Mouse (Mus musculus) myocyte (in vitro differentiated cells): ENCODE results near the gene Tamm41. TPM values are rescaled to one million over a fixed set of nuclear protein-coding genes. Genes with fewer than 3 reads are reported as not detected.

Experiments
- H3K27me3 ChIP-seq: one replicate; pipeline ENCODE4 v1.6.1; 2011; ENCODE audit not compliant: control insufficient read depth, insufficient read depth, insufficient read length
- H3K36me3 ChIP-seq: one replicate; pipeline ENCODE4 v1.6.1; 2011; ENCODE audit not compliant: control insufficient read depth, insufficient read depth
- H3K4me2 ChIP-seq: one replicate; pipeline ENCODE4 v1.6.1; 2011; ENCODE audit warnings: low read depth, control low read depth
- H3K4me3 ChIP-seq: one replicate; pipeline ENCODE4 v1.5.1; 2011; ENCODE audit warnings: mild to moderate bottlenecking, control low read depth, moderate library complexity
- H3K79me2 ChIP-seq: one replicate; pipeline ENCODE4 v1.6.1; 2011; ENCODE audit not compliant: control insufficient read depth, insufficient read depth
- H3ac ChIP-seq: one replicate; pipeline ENCODE4 v1.6.1; 2011; ENCODE audit not compliant: control insufficient read depth, insufficient read length
- CEBPB ChIP-seq: IDR thresholded peaks from 2 replicates; pipeline ENCODE4 v1.6.1; 2011; ENCODE audit warnings: mild to moderate bottlenecking, moderate library complexity; ENCODE audit not compliant: poor library complexity, insufficient read depth, severe bottlenecking
- E2F4 ChIP-seq: IDR thresholded peaks from one replicate; pipeline ENCODE4 v1.6.1; 2011; ENCODE audit warnings: mild to moderate bottlenecking, control low read depth, moderate library complexity; ENCODE audit not compliant: insufficient read depth
- MAX ChIP-seq: IDR thresholded peaks from one replicate; pipeline ENCODE4 v1.6.1; 2011; ENCODE audit warnings: low read depth, mild to moderate bottlenecking, control low read depth
- MYOD1 ChIP-seq, 3 experiments: IDR thresholded peaks; one replicate each; pipeline ENCODE4 v1.6.1; 2011; ENCODE audit warnings: control low read depth in 2 of 3, low read depth in 2 of 3, mild to moderate bottlenecking in 2 of 3, moderate library complexity in 1 of 3; ENCODE audit not compliant: insufficient read length in 2 of 3, control insufficient read depth in 1 of 3
- MYOG ChIP-seq, 3 experiments: IDR thresholded peaks; one replicate each; pipeline ENCODE4 v1.6.1; 2011; ENCODE audit warnings: control low read depth in 2 of 3, low read depth in 2 of 3, mild to moderate bottlenecking in 2 of 3; ENCODE audit not compliant: insufficient read length in 2 of 3, control insufficient read depth in 1 of 3, insufficient read depth in 1 of 3
- POLR2A ChIP-seq: IDR thresholded peaks from one replicate; pipeline ENCODE4 v1.6.1; 2011; ENCODE audit warnings: low read depth, mild to moderate bottlenecking, control low read depth, moderate library complexity; ENCODE audit not compliant: insufficient read length
- POLR2AphosphoS2 ChIP-seq: IDR thresholded peaks from one replicate; pipeline ENCODE4 v1.6.1; 2011; ENCODE audit warnings: low read depth, control low read depth; ENCODE audit not compliant: insufficient read length
- REST ChIP-seq: IDR thresholded peaks from one replicate; pipeline ENCODE4 v1.6.1; 2011; ENCODE audit warnings: mild to moderate bottlenecking, control low read depth, moderate library complexity; ENCODE audit not compliant: insufficient read depth, insufficient read length
- SRF ChIP-seq: IDR thresholded peaks from one replicate; pipeline ENCODE4 v1.6.1; 2011; ENCODE audit warnings: low read depth; ENCODE audit not compliant: control insufficient read depth, insufficient read length
- TCF12 ChIP-seq: IDR thresholded peaks from one replicate; pipeline ENCODE4 v1.6.1; 2011; ENCODE audit warnings: mild to moderate bottlenecking, control low read depth; ENCODE audit not compliant: poor library complexity, insufficient read depth, severe bottlenecking
- TCF3 ChIP-seq: IDR thresholded peaks from one replicate; pipeline ENCODE4 v1.6.1; 2011; ENCODE audit warnings: low read depth, control low read depth; ENCODE audit not compliant: insufficient read length
- USF1 ChIP-seq: IDR thresholded peaks from one replicate; pipeline ENCODE4 v1.6.1; 2011; ENCODE audit warnings: low read depth, mild to moderate bottlenecking, control low read depth, moderate library complexity
- polyA plus RNA-seq: library from polyadenylated mRNA; unstranded; fragments of >200 nt; fragmentation: generic; extraction: Trizol; gene quantifications from one replicate; pipeline ENCODE4 v1.2.1, GENCODE M21; 2012; ENCODE audit warnings: missing spikeins

The Tamm41 gene
- polyA plus RNA-seq, 1 experiment: 21.9 TPM

- peaks cover 19% of the 10 kb centered on the region for H3K27me3 ChIP-seq
- H3K4me2 ChIP-seq: no peak overlapping the region
- H3K4me3 ChIP-seq: no peak overlapping the region
- H3K79me2 ChIP-seq: no peaks in the 10 kb centered on the region
- H3K36me3 ChIP-seq: no peaks in the 10 kb centered on the region
- TF ChIP-seq USF1 (no peak), REST (no peak), POLR2A (no peak), POLR2AphosphoS2 (no peak), MYOD1 (IDR thresholded peaks at IDR 0.05; ENCODE audit: control insufficient read depth in 1 of 3, insufficient read length in 2 of 3, low read depth in 2 of 3) (no peak), SRF (no peak), MYOG (IDR thresholded peaks at IDR 0.05; ENCODE audit: control insufficient read depth in 1 of 3, insufficient read depth in 1 of 3, insufficient read length in 2 of 3, low read depth in 2 of 3) (no peak), TCF3 (no peak), E2F4 (no peak), TCF12 (no peak), CEBPB (no peak), MAX (no peak)
- no peak overlapping the region for H3ac ChIP-seq
Observed at GRCm38 (mm10) chr6:115043657-115044500, 6.2 kb upstream of the Tamm41 start.

GRCm38 (mm10) chr6:115042609-115043008 is 4.9 kb upstream of the Tamm41 start:
- Histone ChIP-seq H3ac (no peak overlapping the region), H3K36me3 (no peaks in the 10 kb centered on the region), H3K4me2 (no peak overlapping the region), H3K4me3 (no peak overlapping the region), H3K79me2 (no peaks in the 10 kb centered on the region), H3K27me3 (peaks cover 19% of the 10 kb centered on the region)
- no peak for TF ChIP-seq SRF
- TF ChIP-seq MYOG (IDR thresholded peaks at IDR 0.05; ENCODE audit: control insufficient read depth in 1 of 3, insufficient read depth in 1 of 3, insufficient read length in 2 of 3, low read depth in 2 of 3): no peak
- TF ChIP-seq E2F4: no peak
- no peak for TF ChIP-seq CEBPB
- TF ChIP-seq USF1: no peak
- TF ChIP-seq TCF12: no peak
- no peak for TF ChIP-seq TCF3
- no peak for TF ChIP-seq REST
- TF ChIP-seq MYOD1 (IDR thresholded peaks at IDR 0.05; ENCODE audit: control insufficient read depth in 1 of 3, insufficient read length in 2 of 3, low read depth in 2 of 3): no peak
- TF ChIP-seq POLR2AphosphoS2: no peak

GRCm38 (mm10) chr6:115033441-115033840 is 4.2 kb downstream of the Tamm41 start:
- no peaks in the 10 kb centered on the region for H3K36me3 ChIP-seq
- no peaks in the 10 kb centered on the region for H3K27me3 ChIP-seq

GRCm38 (mm10) chr6:115030098-115030497 is 7.6 kb downstream of the Tamm41 start:
- TF ChIP-seq POLR2A (no peak), TCF3 (no peak), E2F4 (no peak), MAX (no peak), MYOD1 (IDR thresholded peaks at IDR 0.05; ENCODE audit: control insufficient read depth in 1 of 3, insufficient read length in 2 of 3, low read depth in 2 of 3) (no peak), MYOG (IDR thresholded peaks at IDR 0.05; ENCODE audit: control insufficient read depth in 1 of 3, insufficient read depth in 1 of 3, insufficient read length in 2 of 3, low read depth in 2 of 3) (no peak), REST (no peak), SRF (no peak), POLR2AphosphoS2 (no peak), CEBPB (no peak), TCF12 (no peak), USF1 (no peak)
- Histone ChIP-seq H3K4me2 (no peak overlapping the region), H3K79me2 (no peaks in the 10 kb centered on the region), H3K27me3 (no peaks in the 10 kb centered on the region), H3K36me3 (no peaks in the 10 kb centered on the region), H3K4me3 (no peak overlapping the region), H3ac (no peak overlapping the region)

More at GRCm38 (mm10) chr6:115033441-115033840, 4.2 kb downstream of the Tamm41 start:
- Histone ChIP-seq H3K4me3 (no peak overlapping the region), H3ac (no peak overlapping the region), H3K79me2 (peaks cover 7% of the 10 kb centered on the region), H3K4me2 (no peak overlapping the region)
- no peak for TF ChIP-seq E2F4
- no peak for TF ChIP-seq REST
- TF ChIP-seq TCF3: no peak
- TF ChIP-seq POLR2A: no peak
- no peak for TF ChIP-seq MYOD1 (IDR thresholded peaks at IDR 0.05; ENCODE audit: control insufficient read depth in 1 of 3, insufficient read length in 2 of 3, low read depth in 2 of 3)
- no peak for TF ChIP-seq USF1
- no peak for TF ChIP-seq SRF
